Mouse (Mus musculus) sigmoid colon, adult 10 weeks (tissue): Measurements from ENCODE around the gene Ccdc181. TPM values are rescaled to one million over a fixed set of nuclear protein-coding genes. Genes with fewer than 3 reads are reported as not detected.

Experiments
- polyA plus RNA-seq: library from polyadenylated mRNA; stranded (reverse); fragments of 350-450 nt; fragmentation: Illumina TruSeq; extraction: RNeasy Lipid Tissue Mini Kit (QIAGEN cat#74804); gene quantifications from one replicate; pipeline ENCODE4 v1.2.3, GENCODE M21; 2014; ENCODE audit warnings: low read depth, low replicate concordance

Gene Ccdc181
- polyA plus RNA-seq, result 30.1 TPM

DNA sequence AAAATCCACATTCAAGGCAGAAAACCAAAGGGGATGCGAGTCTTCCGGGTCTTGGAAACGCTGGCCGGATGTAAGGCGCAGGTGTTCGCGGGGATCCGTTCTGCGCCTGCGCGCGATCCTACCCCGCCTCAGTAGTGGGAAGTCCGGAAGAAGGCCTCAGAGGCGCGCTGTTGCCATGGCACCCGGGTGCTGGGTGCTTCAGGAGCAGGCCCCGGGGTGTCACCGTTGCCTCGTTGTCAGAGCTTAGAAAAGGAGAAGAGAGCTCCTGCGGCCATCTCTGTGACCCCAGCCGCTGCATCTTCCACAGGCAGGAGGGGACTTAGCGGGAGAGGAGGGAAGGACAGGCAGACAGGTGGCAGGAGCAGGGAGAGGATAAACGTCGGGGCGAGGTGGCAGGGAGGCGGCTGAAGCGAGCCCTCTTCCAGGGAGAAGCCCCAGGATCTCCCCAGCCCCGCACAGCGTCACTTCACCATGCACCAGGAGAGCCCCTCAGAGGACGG is at the start of gene Ccdc181:
Gene Ccdc181 (plus strand): TSS at position 131 of the 500 bp plus-strand sequence.

DNA sequence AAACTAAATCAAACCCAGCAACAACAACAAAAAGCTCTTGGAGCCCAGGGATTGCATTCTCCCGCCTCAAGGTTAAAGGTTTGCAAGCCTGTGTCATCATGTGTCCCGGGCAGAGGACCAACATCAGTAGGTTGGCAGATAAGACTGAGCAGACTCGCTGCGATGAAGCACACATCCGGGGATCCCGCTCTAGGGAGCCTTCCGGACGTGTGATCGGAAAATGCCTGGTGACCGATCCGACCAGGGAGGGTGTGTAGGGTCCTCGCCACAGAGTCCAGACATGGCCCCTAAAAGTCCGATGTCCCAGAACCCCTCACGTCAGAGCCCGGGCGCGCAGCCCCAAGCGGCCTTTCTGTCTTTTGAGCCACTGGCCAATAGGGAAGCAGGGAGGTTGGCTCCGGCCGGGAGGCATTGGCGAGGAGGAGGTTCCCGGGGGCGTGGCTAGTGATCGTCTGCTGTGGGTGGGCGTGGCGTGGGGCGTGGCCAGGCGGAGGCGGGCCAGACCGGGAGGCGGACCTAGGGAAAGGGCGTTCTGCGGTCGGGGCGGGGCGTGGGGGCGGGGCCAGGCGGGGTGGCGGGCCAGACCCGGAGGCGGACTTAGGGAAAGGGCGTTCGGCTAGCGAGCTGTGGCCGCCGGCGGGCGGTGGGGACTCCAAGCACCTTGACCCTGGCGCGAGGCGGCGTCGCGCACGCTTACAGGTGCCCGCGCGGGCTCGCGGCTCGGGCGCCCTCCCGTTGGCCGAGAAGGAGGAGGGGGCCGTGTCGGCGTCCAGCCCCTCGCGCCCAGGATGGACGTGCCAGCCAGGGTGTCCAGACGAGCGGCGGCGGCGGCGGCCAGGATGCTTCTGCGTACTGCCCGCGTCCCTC is 26.7 kb upstream of the Ccdc181 start, which contains the start of gene Slc19a2:
Gene Slc19a2 (plus strand): TSS at position 582 of the 867 bp plus-strand sequence.

DNA sequence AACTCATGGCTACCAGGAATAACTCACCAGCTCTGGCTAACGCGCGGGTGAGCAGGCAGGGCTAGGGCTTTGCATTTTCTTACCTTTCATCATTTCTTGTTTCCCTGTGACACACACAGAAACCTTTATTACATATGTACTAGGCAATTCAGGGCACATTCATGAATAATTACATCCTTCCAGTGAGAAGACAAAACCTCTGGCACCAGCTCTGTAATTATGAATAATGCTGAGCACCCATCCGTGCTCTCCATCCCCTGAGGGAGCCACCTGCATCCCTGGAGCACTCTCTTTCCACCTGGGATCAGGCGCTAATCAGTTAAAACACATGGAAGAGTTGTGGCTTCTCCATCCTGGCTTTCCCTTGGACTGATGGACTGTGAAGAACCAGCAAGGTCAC is 28.4 kb downstream of the Ccdc181 start, which contains the start of gene Nme7:
Gene Nme7 (plus strand): TSS at position 301 of the 400 bp plus-strand sequence.

DNA sequence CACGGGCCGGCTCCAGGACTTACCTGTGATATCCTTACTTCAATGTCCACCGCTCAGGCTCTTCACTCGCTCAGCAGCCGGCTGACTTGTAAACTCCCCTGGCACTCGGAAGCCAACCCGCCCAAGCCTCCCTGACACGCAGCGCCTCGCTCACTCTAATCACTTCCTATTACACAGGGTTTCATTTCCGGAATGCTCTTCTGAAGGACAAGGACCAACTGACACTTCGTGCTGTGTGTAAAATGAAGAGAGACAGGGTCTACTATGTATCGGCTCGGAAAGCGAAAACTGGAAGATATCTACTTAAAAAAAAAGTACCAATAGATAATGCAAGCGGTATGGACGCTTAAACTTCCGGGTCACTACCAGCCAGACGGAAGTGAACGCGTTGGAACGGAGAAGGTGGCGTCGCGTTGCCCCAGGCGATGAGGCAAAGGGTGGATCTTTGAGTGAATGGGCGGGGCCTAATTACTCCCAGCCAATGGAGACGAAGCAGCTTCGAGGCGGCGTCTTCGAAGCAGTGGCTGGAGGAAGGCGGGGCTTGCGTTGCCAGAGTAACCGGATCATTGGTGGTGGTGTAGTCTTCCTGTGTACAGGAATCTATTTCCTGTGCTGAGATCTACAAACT is 31.9 kb downstream of the Ccdc181 start, which contains the start of gene Blzf1:
Gene Blzf1 (minus strand): TSS at position 366 of the 628 bp plus-strand sequence.

Other genes with a start within 250 kb of the Ccdc181 start
- not detected for gene Sele, start 227.4 kb upstream of the Ccdc181 start, polyA plus RNA-seq
- 21.8 TPM for gene Sell, start 213.6 kb upstream of the Ccdc181 start, polyA plus RNA-seq
- gene Selp, start 160.3 kb upstream of the Ccdc181 start, polyA plus RNA-seq, result 3.8 TPM
- 3.7 TPM for gene F5, start 123.7 kb upstream of the Ccdc181 start, polyA plus RNA-seq
- gene Slc19a2, start 26.5 kb upstream of the Ccdc181 start, polyA plus RNA-seq, result 18.2 TPM
- 14.4 TPM for gene Nme7, start 28.5 kb downstream of the Ccdc181 start, polyA plus RNA-seq
- gene Blzf1, start 31.9 kb downstream of the Ccdc181 start, polyA plus RNA-seq, result 37.6 TPM
- 2,864 TPM for gene Atp1b1, start 182.8 kb downstream of the Ccdc181 start, polyA plus RNA-seq